Mouse (Mus musculus) hindbrain, postnatal 0 days (tissue): ENCODE measurements around the gene Mphosph8. TPM values are rescaled to one million over a fixed set of nuclear protein-coding genes. Genes with fewer than 3 reads are reported as not detected.

Experiments used
- ATAC-seq: fragments of 200-750 bp; cut with Nextera tagmentation; 2 replicates; pipeline ENCODE4 v1.8.0; 2017; ENCODE audit warnings: mild to moderate bottlenecking, moderate TSS enrichment, moderate library complexity
- DNase-seq: peaks from one replicate; pipeline ENCODE4 v3.0.0-alpha.2; 2015; ENCODE audit warnings: low spot score
- H3K27ac ChIP-seq: fragments of 300-500 bp; sonication (generic); 2 replicates; pipeline ENCODE4 v1.5.1; 2014; ENCODE audit warnings: mild to moderate bottlenecking
- H3K27me3 ChIP-seq: fragments of 300-500 bp; sonication (generic); 2 replicates; pipeline ENCODE4 v1.6.1; 2014; ENCODE audit warnings: low read length, mixed read lengths; ENCODE audit not compliant: insufficient read depth
- H3K36me3 ChIP-seq: fragments of 300-500 bp; sonication (generic); 2 replicates; pipeline ENCODE4 v1.6.1; 2014; ENCODE audit warnings: low read length, mixed read lengths; ENCODE audit not compliant: insufficient read depth
- H3K4me1 ChIP-seq: fragments of 300-500 bp; sonication (generic); 2 replicates; pipeline ENCODE4 v1.6.1; 2014; ENCODE audit warnings: antibody characterized with exemption, low read length, mixed read lengths; ENCODE audit not compliant: insufficient read depth
- H3K4me2 ChIP-seq: fragments of 300-500 bp; sonication (generic); 2 replicates; pipeline ENCODE4 v1.6.1; 2014; ENCODE audit warnings: low read depth, mild to moderate bottlenecking, low read length, moderate library complexity, mixed read lengths
- H3K4me3 ChIP-seq: fragments of 300-500 bp; sonication (generic); 2 replicates; pipeline ENCODE4 v1.5.1; 2014; ENCODE audit warnings: low read length
- H3K9ac ChIP-seq: fragments of 300-500 bp; sonication (generic); replicated peaks from 2 replicates; pipeline ENCODE4 v1.6.1; 2014; ENCODE audit warnings: mild to moderate bottlenecking, low read length, moderate library complexity, mixed read lengths
- H3K9me3 ChIP-seq: fragments of 300-500 bp; sonication (generic); 2 replicates; pipeline ENCODE4 v1.6.1; 2016; ENCODE audit warnings: low read length, mixed read lengths
- CTCF ChIP-seq: IDR thresholded peaks from 2 replicates; pipeline ENCODE4 v1.5.1; 2016; ENCODE audit warnings: antibody characterized with exemption, control low read depth, low read depth
- WGBS: fragments of 180-500 bp; shearing (Covaris S2); extraction: QIAGEN DNeasy Blood & Tissue Kit; methylation state at CpG from one replicate; pipeline ENCODE4 v1.1.7; 2014; 5-methylcytosine and 5-hydroxymethylcytosine counted together
- polyA plus RNA-seq: library from polyadenylated mRNA; unstranded; fragments of >200 nt; fragmentation: Nextera tagmentation; extraction: Ambion mirVana; gene quantifications from 2 replicates; pipeline ENCODE4 v1.2.1, GENCODE M21; 2015
- total RNA-seq: library from RNA; depleted of rRNA; stranded (reverse); fragments of >200 nt; gene quantifications from 2 replicates; pipeline ENCODE4 v1.2.3, GENCODE M21; 2014; rRNA removed

Gene Mphosph8
- total and polyA plus RNA-seq, 2 experiments from 2014 or later, result 13.7 to 36.4 TPM

- H3K4me1 ChIP-seq, result no peaks in the 10 kb centered on the region
- WGBS, result 87% methylated on average over 5 of the region's 5 CpGs
- ATAC-seq (no peak), DNase-seq (no peak)
- H3K9me3 ChIP-seq, result no peaks in the 10 kb centered on the region
- TF ChIP-seq CTCF, result no peak
- no peak overlapping the region for H3K27ac ChIP-seq
- H3K9ac ChIP-seq, result no peak overlapping the region
- H3K36me3 ChIP-seq, result peaks cover 59% of the 10 kb centered on the region
- no peak overlapping the region for H3K4me2 ChIP-seq
- H3K27me3 ChIP-seq, result no peaks in the 10 kb centered on the region
- H3K4me3 ChIP-seq, result no peak overlapping the region
Observed at GRCm38 (mm10) chr14:56697836-56698235, 29.8 kb downstream of the Mphosph8 start.

GRCm38 (mm10) chr14:56702644-56703043 is 34.6 kb downstream of the Mphosph8 start:
- no peak overlapping the region for H3K27ac ChIP-seq
- no peak for TF ChIP-seq CTCF
- H3K4me3 ChIP-seq, result no peak overlapping the region
- H3K9ac ChIP-seq, result no peak overlapping the region
- H3K27me3 ChIP-seq, result no peaks in the 10 kb centered on the region
- ATAC-seq (no peak), DNase-seq (no peak)
- H3K4me1 ChIP-seq, result no peaks in the 10 kb centered on the region
- no peaks in the 10 kb centered on the region for H3K9me3 ChIP-seq
- WGBS, result 92% methylated on average over 4 of the region's 4 CpGs
- H3K4me2 ChIP-seq, result no peak overlapping the region
- H3K36me3 ChIP-seq, result peaks cover 22% of the 10 kb centered on the region

GRCm38 (mm10) chr14:56705687-56706086 is 37.6 kb downstream of the Mphosph8 start:
- no peaks in the 10 kb centered on the region for H3K36me3 ChIP-seq
- no peak overlapping the region for H3K27ac ChIP-seq
- no peak for TF ChIP-seq CTCF
- WGBS, result 72% methylated on average over 4 of the region's 4 CpGs
- H3K9ac ChIP-seq, result no peak overlapping the region
- H3K4me1 ChIP-seq, result no peaks in the 10 kb centered on the region
- no peak for ATAC-seq
- H3K4me2 ChIP-seq, result no peak overlapping the region
- H3K4me3 ChIP-seq, result no peak overlapping the region
- H3K9me3 ChIP-seq, result no peaks in the 10 kb centered on the region
- no peak for DNase-seq
- H3K27me3 ChIP-seq, result no peaks in the 10 kb centered on the region

GRCm38 (mm10) chr14:56726493-56726892 is 58.4 kb downstream of the Mphosph8 start:
- 95% methylated on average over 1 of the region's 1 CpGs for WGBS

GRCm38 (mm10) chr14:56740175-56740574 is 72.1 kb downstream of the Mphosph8 start:
- H3K27ac ChIP-seq, result no peak overlapping the region
- 98% methylated on average over 1 of the region's 1 CpGs for WGBS
- no peak overlapping the region for H3K4me3 ChIP-seq
- ATAC-seq (no peak), DNase-seq (no peak)
- no peaks in the 10 kb centered on the region for H3K27me3 ChIP-seq
- no peak overlapping the region for H3K9ac ChIP-seq
- H3K4me2 ChIP-seq, result no peak overlapping the region
- no peaks in the 10 kb centered on the region for H3K9me3 ChIP-seq
- TF ChIP-seq CTCF, result peak; percentile 22; the same call in 1 of the 2 replicates
- H3K4me1 ChIP-seq, result no peaks in the 10 kb centered on the region
- H3K36me3 ChIP-seq, result no peaks in the 10 kb centered on the region; the same call in 1 of the 2 replicates

More at GRCm38 (mm10) chr14:56726493-56726892, 58.4 kb downstream of the Mphosph8 start:
- no peaks in the 10 kb centered on the region for H3K36me3 ChIP-seq
- no peak overlapping the region for H3K4me2 ChIP-seq
- no peaks in the 10 kb centered on the region for H3K4me1 ChIP-seq
- no peak for ATAC-seq
- no peak overlapping the region for H3K4me3 ChIP-seq
- H3K27ac ChIP-seq, result no peak overlapping the region
- no peak for TF ChIP-seq CTCF
- H3K9me3 ChIP-seq, result no peaks in the 10 kb centered on the region
- H3K9ac ChIP-seq, result no peak overlapping the region
- no peaks in the 10 kb centered on the region for H3K27me3 ChIP-seq
- no peak for DNase-seq

Other genes starting within 250 kb of the Mphosph8 start
- 1.1 and 8.0 TPM in 2 replicates for gene Cenpj, start 92.8 kb upstream of the Mphosph8 start, total RNA-seq
- gene Cenpj, start 92.8 kb upstream of the Mphosph8 start, polyA plus RNA-seq, result 3.4 and 3.8 TPM in 2 replicates
- 0.78 and 1.5 TPM in 2 replicates for gene Parp4, start 92.6 kb upstream of the Mphosph8 start, total RNA-seq
- 1.6 and 1.8 TPM in 2 replicates for gene Parp4, start 92.6 kb upstream of the Mphosph8 start, polyA plus RNA-seq
- 42.0 and 45.1 TPM in 2 replicates for gene Pspc1, start 110.1 kb downstream of the Mphosph8 start, total RNA-seq
- 32.8 and 34.5 TPM in 2 replicates for gene Pspc1, start 110.1 kb downstream of the Mphosph8 start, polyA plus RNA-seq
- 12.1 and 12.4 TPM in 2 replicates for gene Zmym5, start 143.5 kb downstream of the Mphosph8 start, total RNA-seq
- 25.3 and 25.9 TPM in 2 replicates for gene Zmym5, start 143.5 kb downstream of the Mphosph8 start, polyA plus RNA-seq
- 27.3 and 37.1 TPM in 2 replicates for gene Zmym2, start 218.4 kb downstream of the Mphosph8 start, total RNA-seq
- 28.5 TPM in 2 replicates for gene Zmym2, start 218.4 kb downstream of the Mphosph8 start, polyA plus RNA-seq